Mouse (Mus musculus) cerebellum, postnatal 4 days (tissue): ENCODE data around the gene Dnaaf2.
"Not testable (repeated sequence)": the region's sequence is repeated elsewhere in the genome, so short reads cannot be mapped to it uniquely, and the experiment has no call there.

Experiments used
- DNase-seq, 2 experiments: peaks; one replicate each; pipeline ENCODE4 v3.0.0; 2022; ENCODE audit warnings: low spot score in 2 of 2, mixed read lengths in 1 of 2

Dnaaf2 gene

DNA sequence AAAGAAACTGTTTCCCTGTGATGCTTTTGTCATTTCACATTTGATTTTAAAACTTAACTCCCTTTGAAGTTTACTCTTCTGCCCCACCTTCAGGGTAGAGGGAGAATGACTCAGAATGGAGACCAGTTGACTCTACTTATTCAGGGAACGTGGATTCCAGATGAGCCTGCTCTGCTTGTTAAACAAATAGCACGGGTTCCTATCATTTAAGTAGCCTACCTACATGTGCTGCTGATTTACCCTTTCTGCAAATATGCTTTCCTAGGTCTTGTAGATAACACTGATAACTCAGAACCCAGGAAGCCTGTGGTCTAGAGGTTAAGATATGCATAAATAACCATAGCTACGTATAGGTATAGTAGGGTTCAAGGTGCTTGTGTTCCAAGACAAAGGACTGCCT, 33.3 kb downstream of the Dnaaf2 start:
- no peak for DNase-seq

DNA sequence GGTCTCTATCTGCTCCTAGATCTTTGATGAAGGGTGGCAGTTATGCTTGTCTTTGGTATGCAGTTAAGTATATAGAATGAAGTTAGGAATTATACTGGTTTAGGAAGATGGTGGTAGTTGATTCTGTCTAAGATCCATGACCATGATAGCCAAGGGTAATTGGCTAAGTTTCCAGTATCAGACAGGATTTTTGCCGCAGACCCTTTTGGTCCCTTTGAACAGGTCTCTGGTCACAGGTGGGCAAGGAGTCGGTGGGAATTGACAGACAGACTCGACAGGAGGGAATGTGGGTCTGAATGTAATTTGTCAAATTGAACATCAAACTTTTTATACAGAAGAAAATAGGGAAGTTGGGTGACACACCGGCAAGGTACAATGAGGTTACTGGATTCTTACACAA, 34.6 kb downstream of the Dnaaf2 start:
- DNase-seq = not testable (repeated sequence)

DNA sequence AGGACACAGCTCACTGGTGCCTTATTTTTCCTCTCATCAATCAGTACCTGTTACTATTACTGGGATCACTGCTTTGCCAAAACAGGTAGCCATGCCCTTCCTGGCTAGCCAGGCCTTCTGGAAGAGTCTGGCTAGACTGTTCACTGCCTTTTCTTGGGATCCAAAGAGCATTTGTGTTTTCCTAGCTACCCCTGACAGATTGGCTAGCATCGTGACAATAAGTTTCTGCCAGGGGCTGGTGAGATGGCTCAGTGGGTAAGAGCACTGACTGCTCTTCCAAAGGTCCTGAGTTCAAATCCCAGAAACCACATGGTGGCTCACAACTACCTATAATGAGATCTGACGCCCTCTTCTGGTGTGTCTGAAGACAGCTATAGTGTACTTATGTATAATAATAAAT, 37.6 kb downstream of the Dnaaf2 start:
- DNase-seq = not testable (repeated sequence)

GRCm38 (mm10) chr12:69159578-69159940, 38.7 kb downstream of the Dnaaf2 start:
- DNase-seq = no peak

- peak; percentile 92 to 96 for DNase-seq
Measured at GRCm38 (mm10) chr12:69158765-69159577, 39.3 kb downstream of the Dnaaf2 start, which contains the start of gene Rps29. Gene Rps29, minus strand, starts transcription at chr12:69159186.

- DNase-seq = no peak
Measured at GRCm38 (mm10) chr12:69158366-69158764, 39.9 kb downstream of the Dnaaf2 start.

GRCm38 (mm10) chr12:69157107-69157506, 41.1 kb downstream of the Dnaaf2 start:
- DNase-seq = no peak

DNA sequence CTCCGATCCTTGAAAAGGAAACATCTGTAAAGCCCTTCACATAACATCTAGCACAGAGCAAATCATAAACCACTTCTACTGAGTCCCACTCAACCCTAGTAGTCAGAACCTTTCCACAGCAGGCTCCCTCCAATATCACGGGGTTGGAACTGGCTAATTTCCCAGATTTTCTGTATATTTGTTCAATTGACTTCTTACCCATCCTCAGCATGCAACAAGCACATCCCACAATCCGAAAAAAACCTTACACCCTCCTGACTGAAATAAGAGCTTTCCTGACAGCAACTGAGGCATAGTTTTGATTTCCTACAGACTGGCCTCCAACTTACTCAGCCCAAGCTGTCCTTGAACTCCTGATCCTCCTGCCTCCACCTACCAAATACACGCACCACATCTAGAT, 41.8 kb downstream of the Dnaaf2 start:
- DNase-seq = no peak

- DNase-seq = no peak
Measured at GRCm38 (mm10) chr12:69155923-69156322, 42.3 kb downstream of the Dnaaf2 start.

- DNase-seq = no peak
Measured at GRCm38 (mm10) chr12:69150049-69150448, 48.2 kb downstream of the Dnaaf2 start.

DNA sequence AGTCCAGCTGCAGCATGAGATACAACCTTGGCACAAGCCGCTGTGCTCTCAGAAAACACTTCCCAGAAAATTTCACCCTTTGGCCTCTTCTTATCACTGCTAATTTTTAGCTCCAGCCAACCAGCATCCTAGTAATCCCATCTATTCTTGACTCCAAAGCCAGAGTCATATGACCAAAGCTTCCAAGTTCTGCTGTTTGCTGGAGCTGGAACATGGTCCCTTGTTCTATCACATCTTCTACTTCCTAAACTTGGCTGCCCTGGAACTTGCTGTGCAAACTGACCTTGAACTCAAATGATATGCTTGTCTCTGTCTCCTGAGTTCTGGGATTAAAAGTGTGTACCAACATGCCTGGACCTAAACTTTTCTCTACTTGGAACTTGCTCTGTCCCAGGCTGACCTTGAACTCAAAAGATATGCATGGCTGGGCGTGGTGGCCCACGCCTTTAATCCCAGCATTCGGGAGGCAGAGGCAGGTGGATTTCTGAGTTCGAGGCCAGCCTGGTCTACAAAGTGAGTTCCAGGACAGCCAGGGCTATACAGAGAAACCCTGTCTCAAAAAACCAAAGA, 51.0 kb downstream of the Dnaaf2 start:
- no peak for DNase-seq

GRCm38 (mm10) chr12:69143460-69143859, 54.8 kb downstream of the Dnaaf2 start:
- DNase-seq = no peak

GRCm38 (mm10) chr12:69139841-69140240, 58.4 kb downstream of the Dnaaf2 start:
- DNase-seq = no peak

DNA sequence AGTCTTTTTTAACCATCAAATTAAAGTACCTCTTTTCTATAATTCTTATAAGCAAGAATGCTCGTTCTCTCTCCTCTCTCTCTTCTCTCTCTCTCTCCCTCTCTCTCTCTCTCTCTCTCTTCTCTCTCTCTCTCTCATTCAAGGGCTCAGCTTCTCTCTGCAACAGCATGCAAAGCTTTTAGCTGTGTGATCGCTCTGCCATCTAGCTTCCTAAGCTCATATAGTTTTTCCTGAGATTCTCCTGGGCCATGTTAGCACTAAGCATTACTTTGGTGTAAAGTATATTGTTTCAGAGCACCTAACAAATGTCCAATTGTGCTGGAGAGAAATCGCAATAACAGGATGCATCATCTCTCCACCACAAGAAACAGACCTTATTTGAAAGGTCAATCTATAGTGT, 59.0 kb downstream of the Dnaaf2 start:
- no peak for DNase-seq
